Mouse (Mus musculus) neural tube, embryonic 12.5 days (tissue): ENCODE measurements around the gene Rnase12. TPM values are rescaled to one million over a fixed set of nuclear protein-coding genes. Genes with fewer than 3 reads are reported as not detected.
"Not testable (repeated sequence)": the region's sequence is repeated elsewhere in the genome, so short reads cannot be mapped to it uniquely, and the experiment has no call there.

Source experiments
- ATAC-seq: fragments of 200-750 bp; cut with Nextera tagmentation; 2 replicates; pipeline ENCODE4 v1.8.0; 2017; ENCODE audit warnings: low read depth, mild to moderate bottlenecking, moderate TSS enrichment, moderate library complexity; ENCODE audit not compliant: low FRiP score
- H3K27ac ChIP-seq: fragments of 300-500 bp; sonication (generic); 2 replicates; pipeline ENCODE4 v1.5.1; 2016
- H3K27me3 ChIP-seq: fragments of 300-500 bp; sonication (generic); replicated peaks from 2 replicates; pipeline ENCODE4 v1.6.1; 2016; ENCODE audit warnings: mild to moderate bottlenecking
- H3K36me3 ChIP-seq: fragments of 300-500 bp; sonication (generic); 2 replicates; pipeline ENCODE4 v1.6.1; 2016; ENCODE audit warnings: mild to moderate bottlenecking
- H3K4me1 ChIP-seq: fragments of 300-500 bp; sonication (generic); 2 replicates; pipeline ENCODE4 v1.6.1; 2016
- H3K4me2 ChIP-seq: fragments of 300-500 bp; sonication (generic); replicated peaks from 2 replicates; pipeline ENCODE4 v1.6.1; 2016; ENCODE audit warnings: mild to moderate bottlenecking
- H3K4me3 ChIP-seq: fragments of 300-500 bp; sonication (generic); 2 replicates; pipeline ENCODE4 v1.5.1; 2016
- H3K9ac ChIP-seq: fragments of 300-500 bp; sonication (generic); 2 replicates; pipeline ENCODE4 v1.6.1; 2016; ENCODE audit warnings: mild to moderate bottlenecking
- H3K9me3 ChIP-seq: fragments of 300-500 bp; sonication (generic); 2 replicates; pipeline ENCODE4 v1.6.1; 2016; ENCODE audit warnings: mild to moderate bottlenecking
- WGBS: fragments of 180-500 bp; shearing (Covaris S2); methylation state at CpG from one replicate; pipeline ENCODE4 v1.1.7; 2016; 5-methylcytosine and 5-hydroxymethylcytosine counted together
- polyA plus RNA-seq: library from polyadenylated mRNA; unstranded; fragments of >200 nt; fragmentation: Nextera tagmentation; extraction: Ambion mirVana; gene quantifications from 2 replicates; pipeline ENCODE4 v1.2.1, GENCODE M21; 2016

Rnase12 gene
- polyA plus RNA-seq, 1 experiment from 2014 or later: not detected

DNA sequence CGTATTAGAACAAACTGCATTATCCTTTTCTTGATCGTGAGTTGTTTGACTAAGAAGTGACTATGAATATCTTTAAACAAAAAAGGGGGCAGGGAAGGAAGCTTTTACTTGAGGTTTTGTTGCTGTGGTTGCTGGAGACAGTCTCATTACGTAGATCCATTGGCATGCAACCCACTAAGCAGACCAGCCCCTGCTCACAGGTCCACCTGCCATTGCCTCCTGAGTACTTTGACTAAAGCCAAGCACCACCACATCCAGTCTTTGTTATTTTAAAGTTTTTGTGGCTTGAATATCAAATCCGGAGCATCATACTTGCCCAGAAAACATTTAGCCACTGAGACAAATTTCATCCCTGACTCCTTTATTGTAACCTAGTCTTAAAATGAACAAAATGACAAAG, 21.2 kb downstream of the Rnase12 start:
- ATAC-seq: no peak
- no peaks in the 10 kb centered on the region for H3K4me1 ChIP-seq
- no peak overlapping the region for H3K4me2 ChIP-seq
- no peaks in the 10 kb centered on the region for H3K36me3 ChIP-seq
- WGBS: 87% methylated on average over 4 of the region's 4 CpGs
- no peak overlapping the region for H3K4me3 ChIP-seq
- H3K27me3 ChIP-seq: no peaks in the 10 kb centered on the region
- no peaks in the 10 kb centered on the region for H3K9me3 ChIP-seq
- H3K27ac ChIP-seq: no peak overlapping the region
- no peak overlapping the region for H3K9ac ChIP-seq

- 27% methylated on average over 1 of the region's 1 CpGs for WGBS
- Histone ChIP-seq H3K27ac (no peak overlapping the region), H3K4me3 (no peak overlapping the region), H3K4me2 (no peak overlapping the region), H3K27me3 (no peaks in the 10 kb centered on the region), H3K4me1 (no peaks in the 10 kb centered on the region), H3K36me3 (no peaks in the 10 kb centered on the region), H3K9me3 (no peaks in the 10 kb centered on the region), H3K9ac (no peak overlapping the region)
- no peak for ATAC-seq
These were observed 22.3 kb downstream of the Rnase12 start for GRCm38 (mm10) chr14:51035206-51035605.

- H3K9ac ChIP-seq: no peak overlapping the region
- 63% methylated on average over 3 of the region's 3 CpGs for WGBS
- no peaks in the 10 kb centered on the region for H3K27me3 ChIP-seq
- no peak for ATAC-seq
- no peak overlapping the region for H3K27ac ChIP-seq
- H3K4me2 ChIP-seq: no peak overlapping the region
- no peak overlapping the region for H3K4me3 ChIP-seq
- no peaks in the 10 kb centered on the region for H3K36me3 ChIP-seq
- H3K4me1 ChIP-seq: no peaks in the 10 kb centered on the region
- no peaks in the 10 kb centered on the region for H3K9me3 ChIP-seq
These were observed 29.9 kb downstream of the Rnase12 start for GRCm38 (mm10) chr14:51027387-51028155.

GRCm38 (mm10) chr14:51026391-51027133, 30.9 kb downstream of the Rnase12 start:
- ATAC-seq: 0 out of 2 replicates have a peak, but pooled peaks have one; percentile 53
- H3K4me1 ChIP-seq: no peaks in the 10 kb centered on the region
- H3K27ac ChIP-seq: no peak overlapping the region
- no peak overlapping the region for H3K9ac ChIP-seq
- H3K9me3 ChIP-seq: no peaks in the 10 kb centered on the region
- H3K27me3 ChIP-seq: no peaks in the 10 kb centered on the region
- no peak overlapping the region for H3K4me3 ChIP-seq
- no peaks in the 10 kb centered on the region for H3K36me3 ChIP-seq
- H3K4me2 ChIP-seq: no peak overlapping the region
- 39% methylated on average over 5 of the region's 5 CpGs for WGBS

DNA sequence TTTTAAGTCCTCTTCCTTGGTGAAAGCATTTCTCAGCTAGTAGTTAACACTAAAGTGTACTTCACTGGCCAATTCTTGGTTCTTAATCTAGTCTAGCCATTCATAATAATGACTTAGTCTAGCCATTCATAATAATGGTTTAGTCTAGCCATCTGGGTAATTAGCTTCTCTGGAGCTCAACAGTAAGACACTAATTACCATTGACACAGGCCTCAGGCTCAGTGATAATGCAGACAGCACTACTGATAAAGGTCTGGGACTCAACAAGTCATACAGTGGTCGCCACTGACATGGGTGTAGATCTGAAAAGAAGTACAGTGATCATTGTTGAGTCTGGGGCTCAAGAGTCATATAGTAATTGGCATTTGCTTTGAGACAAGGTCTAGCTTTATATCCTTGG, 32.6 kb downstream of the Rnase12 start:
- Histone ChIP-seq H3K9me3 (no peaks in the 10 kb centered on the region), H3K4me2 (no peak overlapping the region), H3K4me3 (no peak overlapping the region), H3K36me3 (no peaks in the 10 kb centered on the region), H3K27ac (no peak overlapping the region), H3K4me1 (no peaks in the 10 kb centered on the region), H3K9ac (no peak overlapping the region), H3K27me3 (no peaks in the 10 kb centered on the region)
- ATAC-seq: no peak
- 95% methylated on average over 1 of the region's 1 CpGs for WGBS

- no peak overlapping the region for H3K4me2 ChIP-seq
- H3K27ac ChIP-seq: no peak overlapping the region
- no peaks in the 10 kb centered on the region for H3K27me3 ChIP-seq
- no peak overlapping the region for H3K9ac ChIP-seq
- no peaks in the 10 kb centered on the region for H3K4me1 ChIP-seq
- no peaks in the 10 kb centered on the region for H3K36me3 ChIP-seq
- ATAC-seq: no peak
- H3K4me3 ChIP-seq: no peak overlapping the region
- no peaks in the 10 kb centered on the region for H3K9me3 ChIP-seq
- 80% methylated on average over 4 of the region's 4 CpGs for WGBS
These were observed 34.0 kb downstream of the Rnase12 start for GRCm38 (mm10) chr14:51023457-51023856.

DNA sequence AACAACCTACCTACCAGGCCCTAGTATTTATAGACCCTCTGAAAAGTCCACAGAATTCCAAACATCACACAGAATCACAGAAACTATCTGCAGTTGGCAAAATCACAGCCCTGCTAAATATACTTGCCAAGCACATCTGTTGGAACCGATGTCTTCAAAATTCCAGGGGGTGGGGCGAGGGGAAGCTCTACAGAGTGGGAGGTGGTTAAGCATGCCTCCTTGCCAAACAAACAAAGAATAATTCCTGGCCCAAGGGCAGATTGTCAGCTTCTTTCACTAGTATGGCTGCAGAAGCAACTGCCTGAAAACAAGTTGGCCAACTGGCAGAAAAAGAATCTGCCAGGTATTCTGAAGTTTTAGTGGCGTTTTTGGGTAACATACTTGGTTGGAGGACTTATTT, 40.2 kb downstream of the Rnase12 start:
- no peak for ATAC-seq
- Histone ChIP-seq H3K9ac (no peak overlapping the region), H3K4me2 (no peak overlapping the region)

GRCm38 (mm10) chr14:51015780-51016179, 41.7 kb downstream of the Rnase12 start:
- Histone ChIP-seq H3K4me2 (no peak overlapping the region), H3K9me3 (no peaks in the 10 kb centered on the region), H3K27me3 (no peaks in the 10 kb centered on the region), H3K27ac (no peak overlapping the region), H3K9ac (no peak overlapping the region), H3K4me1 (no peaks in the 10 kb centered on the region), H3K36me3 (no peaks in the 10 kb centered on the region), H3K4me3 (no peak overlapping the region)
- ATAC-seq: no peak

More for the DNA sequence above, 40.2 kb downstream of the Rnase12 start:
- Histone ChIP-seq H3K4me3 (no peak overlapping the region), H3K9me3 (no peaks in the 10 kb centered on the region), H3K27me3 (no peaks in the 10 kb centered on the region), H3K36me3 (no peaks in the 10 kb centered on the region), H3K4me1 (no peaks in the 10 kb centered on the region), H3K27ac (no peak overlapping the region)
- WGBS: 81% methylated on average over 3 of the region's 3 CpGs

DNA sequence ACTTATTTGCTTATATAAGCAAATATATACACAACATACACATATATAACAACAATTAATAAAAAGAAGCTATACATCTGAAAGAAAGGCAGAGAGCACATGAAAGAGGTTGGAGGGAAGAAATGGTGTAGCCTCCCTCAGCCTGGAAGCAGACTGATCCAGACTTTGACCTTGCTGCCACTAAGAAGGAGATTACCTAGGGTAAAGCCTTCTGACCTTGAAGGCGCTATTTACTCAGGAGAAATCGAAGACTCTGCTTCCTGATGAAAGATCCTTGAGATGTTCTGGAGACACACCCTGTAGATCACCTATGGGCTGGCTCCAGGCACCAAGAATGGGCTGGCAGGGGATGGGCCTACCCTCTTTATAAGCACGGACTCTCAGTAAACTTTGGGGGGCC, 42.7 kb downstream of the Rnase12 start:
- not testable (repeated sequence) for H3K9ac ChIP-seq, H3K9me3 ChIP-seq, H3K4me2 ChIP-seq, H3K27ac ChIP-seq, H3K4me1 ChIP-seq, H3K27me3 ChIP-seq, H3K36me3 ChIP-seq, H3K4me3 ChIP-seq, ATAC-seq
- 92% methylated on average over 3 of the region's 3 CpGs for WGBS

GRCm38 (mm10) chr14:51009572-51009971, 47.9 kb downstream of the Rnase12 start:
- H3K4me3 ChIP-seq: no peak overlapping the region
- no peaks in the 10 kb centered on the region for H3K27me3 ChIP-seq
- H3K9me3 ChIP-seq: no peaks in the 10 kb centered on the region
- H3K36me3 ChIP-seq: no peaks in the 10 kb centered on the region
- H3K9ac ChIP-seq: no peak overlapping the region
- no peak for ATAC-seq
- H3K4me1 ChIP-seq: no peaks in the 10 kb centered on the region
- no peak overlapping the region for H3K27ac ChIP-seq
- 84% methylated on average over 6 of the region's 6 CpGs for WGBS
- H3K4me2 ChIP-seq: no peak overlapping the region

GRCm38 (mm10) chr14:51008781-51009180, 48.7 kb downstream of the Rnase12 start:
- no peak for ATAC-seq
- H3K27me3 ChIP-seq: no peaks in the 10 kb centered on the region

DNA sequence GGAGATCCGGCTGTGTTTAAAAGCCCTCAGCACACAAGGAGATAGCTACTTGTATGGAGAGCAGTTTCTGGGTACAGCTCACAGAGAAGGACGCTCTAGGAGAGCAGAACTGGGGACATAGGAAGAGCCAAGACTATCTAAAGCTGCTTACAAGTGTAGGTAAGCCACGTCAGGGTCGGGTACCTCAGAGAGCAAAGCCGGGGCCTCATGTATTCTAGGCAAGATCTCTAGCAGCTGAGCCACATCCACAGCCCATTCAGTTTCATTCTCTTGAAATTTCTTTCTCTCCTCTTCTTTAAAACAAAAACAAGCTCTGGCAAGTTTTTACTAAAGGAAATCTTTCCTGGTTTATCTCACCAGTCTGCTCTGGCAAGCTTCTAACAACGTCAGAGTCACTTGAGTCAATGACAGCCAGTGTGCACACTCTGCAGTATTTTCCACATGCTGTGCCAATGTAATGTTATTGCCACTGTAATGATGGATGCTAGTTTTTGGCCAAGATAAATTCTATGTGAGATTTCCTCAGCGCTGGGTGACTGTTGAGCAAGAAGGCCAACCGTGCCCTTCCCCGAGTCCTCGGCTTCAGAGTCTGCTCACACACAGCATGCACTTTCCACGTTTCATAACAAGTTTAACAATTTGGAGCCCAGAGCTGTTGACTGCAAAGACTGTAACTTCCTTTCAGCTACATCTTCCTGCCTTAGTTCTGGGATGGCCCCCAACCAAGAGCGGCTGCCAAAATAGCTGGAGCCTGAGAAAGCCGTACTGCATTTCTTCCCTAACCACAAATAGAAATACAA, 49.3 kb downstream of the Rnase12 start:
- no peak overlapping the region for H3K27ac ChIP-seq
- 82% methylated on average over 13 of the region's 13 CpGs for WGBS

More at GRCm38 (mm10) chr14:51008781-51009180, 48.7 kb downstream of the Rnase12 start:
- Histone ChIP-seq H3K9ac (no peak overlapping the region), H3K4me1 (no peaks in the 10 kb centered on the region), H3K4me2 (no peak overlapping the region), H3K36me3 (no peaks in the 10 kb centered on the region), H3K9me3 (no peaks in the 10 kb centered on the region), H3K4me3 (no peak overlapping the region), H3K27ac (no peak overlapping the region)
- 91% methylated on average over 4 of the region's 4 CpGs for WGBS

More for the DNA sequence above, 49.3 kb downstream of the Rnase12 start:
- no peak overlapping the region for H3K4me2 ChIP-seq
- no peak for ATAC-seq
- H3K36me3 ChIP-seq: no peaks in the 10 kb centered on the region
- no peak overlapping the region for H3K9ac ChIP-seq
- H3K9me3 ChIP-seq: no peaks in the 10 kb centered on the region
- H3K4me3 ChIP-seq: no peak overlapping the region
- no peaks in the 10 kb centered on the region for H3K4me1 ChIP-seq
- H3K27me3 ChIP-seq: no peaks in the 10 kb centered on the region
